8 mouse cellular contexts compared by ENCODE assay signal in the genomic region with DNA sequence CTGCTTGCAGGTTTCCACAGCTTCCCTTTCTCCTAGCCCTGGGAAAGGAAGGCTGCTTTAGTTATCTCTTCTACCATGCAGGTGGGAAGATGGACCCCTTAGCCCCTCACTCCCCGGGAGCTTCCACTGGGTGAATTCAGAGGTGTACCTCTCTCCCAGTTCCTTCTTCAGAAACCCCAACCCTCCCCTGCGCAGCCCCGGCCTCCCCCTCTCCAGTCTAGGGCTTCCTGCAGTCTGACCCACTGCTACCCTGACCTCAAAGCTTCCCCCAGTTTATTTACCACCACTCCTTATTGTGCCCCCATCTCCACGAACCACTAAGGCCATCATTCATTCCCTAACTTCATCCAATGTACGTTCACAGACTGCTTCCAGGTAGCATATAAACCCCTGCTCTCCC. TPM values are rescaled to one million over a fixed set of nuclear protein-coding genes. Genes with fewer than 3 reads are reported as not detected.
DNase-seq lines count a peak whose midpoint lies in the region; ATAC-seq and TF ChIP-seq lines count a peak whose summit lies in the region.

No protein-coding gene starts in this region.

- no peaks in the 10 kb centered on the region for H3K9me3 ChIP-seq in embryonic facial prominence, embryonic 13.5 days
- H3K9me3 ChIP-seq in hindbrain, postnatal 0 days (ENCODE audit: low read length), result no peaks in the 10 kb centered on the region

- H3K9ac ChIP-seq in embryonic facial prominence, embryonic 13.5 days, result peak overlapping the region; percentile 88
- peak overlapping the region; percentile 71 for H3K9ac ChIP-seq in hindbrain, postnatal 0 days (replicated peaks; ENCODE audit: low read length)

- peaks cover 4% of the 10 kb centered on the region; the same call in 1 of the 2 replicates for H3K36me3 ChIP-seq in embryonic facial prominence, embryonic 13.5 days
- no peaks in the 10 kb centered on the region for H3K36me3 ChIP-seq in hindbrain, postnatal 0 days (ENCODE audit: insufficient read depth, low read length)
- no peaks in the 10 kb centered on the region for H3K36me3 ChIP-seq in myocyte (ENCODE audit: control insufficient read depth, insufficient read depth)

- no peak for TF ChIP-seq POLR2A in myocyte (IDR thresholded peaks at IDR 0.05; ENCODE audit: insufficient read length, low read depth)

- peaks cover 10% of the 10 kb centered on the region; the same call in 1 of the 2 replicates for H3K27me3 ChIP-seq in embryonic facial prominence, embryonic 13.5 days
- no peaks in the 10 kb centered on the region for H3K27me3 ChIP-seq in hindbrain, postnatal 0 days (ENCODE audit: insufficient read depth, low read length)
- no peaks in the 10 kb centered on the region for H3K27me3 ChIP-seq in myocyte (ENCODE audit: control insufficient read depth, insufficient read depth, insufficient read length)

- peak overlapping the region; percentile 27 for H3ac ChIP-seq in myocyte (ENCODE audit: control insufficient read depth, insufficient read length)

- DNase-seq in layer of hippocampus, adult 2 months (ENCODE audit: low spot score in 2 of 2), result no peak
- DNase-seq in layer of hippocampus, postnatal 25 days (ENCODE audit: extremely low spot score in 1 of 2, low spot score in 1 of 2), result no peak
- DNase-seq in hindbrain, postnatal 0 days (ENCODE audit: low spot score), result no peak
- no peak for DNase-seq in cerebellum, postnatal 36 days
- DNase-seq in urinary bladder, postnatal 10 days (ENCODE audit: low spot score), result no peak
- DNase-seq in ovary, postnatal 36 days (ENCODE audit: low spot score), result no peak

- TF ChIP-seq CTCF in layer of hippocampus, adult 2 months (conservative IDR thresholded peaks at IDR 0.05), result no peak
- TF ChIP-seq CTCF in hindbrain, postnatal 0 days (IDR thresholded peaks at IDR 0.05; ENCODE audit: low read depth), result no peak

- no peaks in the 10 kb centered on the region for H3K79me2 ChIP-seq in myocyte (ENCODE audit: control insufficient read depth, insufficient read depth)

- WGBS in embryonic facial prominence, embryonic 13.5 days, result 11% methylated on average over 5 of the region's 5 CpGs
- WGBS in hindbrain, postnatal 0 days, result 7% methylated on average over 5 of the region's 5 CpGs

- peak overlapping the region; percentile 55 for H3K4me3 ChIP-seq in layer of hippocampus, adult 2 months
- H3K4me3 ChIP-seq in embryonic facial prominence, embryonic 13.5 days, result peak overlapping the region; percentile 89
- H3K4me3 ChIP-seq in hindbrain, postnatal 0 days (ENCODE audit: low read length), result peak overlapping the region; percentile 70
- H3K4me3 ChIP-seq in myocyte, result peak overlapping the region; percentile 60

- ATAC-seq in embryonic facial prominence, embryonic 13.5 days (ENCODE audit: insufficient number of reproducible peaks, insufficient read depth, low FRiP score, low TSS enrichment, low read depth), result no peak
- no peak for ATAC-seq in hindbrain, postnatal 0 days

- peak overlapping the region; percentile 94 for H3K27ac ChIP-seq in layer of hippocampus, adult 2 months
- peak overlapping the region; percentile 85; the same call in 1 of the 2 replicates for H3K27ac ChIP-seq in embryonic facial prominence, embryonic 13.5 days
- H3K27ac ChIP-seq in hindbrain, postnatal 0 days, result no peak overlapping the region

- peaks cover 75% of the 10 kb centered on the region for H3K4me1 ChIP-seq in embryonic facial prominence, embryonic 13.5 days
- peaks cover 10% of the 10 kb centered on the region for H3K4me1 ChIP-seq in hindbrain, postnatal 0 days (ENCODE audit: insufficient read depth, low read length)

- H3K4me2 ChIP-seq in embryonic facial prominence, embryonic 13.5 days, result peak overlapping the region; percentile 85
- peak overlapping the region; percentile 92 for H3K4me2 ChIP-seq in hindbrain, postnatal 0 days (ENCODE audit: low read depth, low read length)
- H3K4me2 ChIP-seq in myocyte (ENCODE audit: low read depth), result peak overlapping the region; percentile 91

TF ChIP-seq in myocyte, 11 proteins besides CTCF, POLR2A, EP300 and RAD21:
- TF ChIP-seq MYOD1 (IDR thresholded peaks at IDR 0.05; ENCODE audit: control insufficient read depth in 1 of 3, insufficient read length in 2 of 3, low read depth in 2 of 3), result no peak
- no peak for TF ChIP-seq MAX (IDR thresholded peaks at IDR 0.05; ENCODE audit: low read depth)
- no peak for TF ChIP-seq MYOG (IDR thresholded peaks at IDR 0.05; ENCODE audit: control insufficient read depth in 1 of 3, insufficient read depth in 1 of 3, insufficient read length in 2 of 3, low read depth in 2 of 3)
- TF ChIP-seq CEBPB (IDR thresholded peaks at IDR 0.05; ENCODE audit: insufficient read depth, poor library complexity, severe bottlenecking), result no peak
- no peak for TF ChIP-seq SRF (IDR thresholded peaks at IDR 0.05; ENCODE audit: control insufficient read depth, insufficient read length, low read depth)
- TF ChIP-seq REST (IDR thresholded peaks at IDR 0.05; ENCODE audit: insufficient read depth, insufficient read length), result no peak
- TF ChIP-seq TCF12 (IDR thresholded peaks at IDR 0.05; ENCODE audit: insufficient read depth, poor library complexity, severe bottlenecking), result no peak
- no peak for TF ChIP-seq POLR2AphosphoS2 (IDR thresholded peaks at IDR 0.05; ENCODE audit: insufficient read length, low read depth)
- TF ChIP-seq TCF3 (IDR thresholded peaks at IDR 0.05; ENCODE audit: insufficient read length, low read depth), result no peak
- TF ChIP-seq E2F4 (IDR thresholded peaks at IDR 0.05; ENCODE audit: insufficient read depth), result no peak
- no peak for TF ChIP-seq USF1 (IDR thresholded peaks at IDR 0.05; ENCODE audit: low read depth)

RNA-seq across cellular contexts. Expression of gene Grasp, which starts 0.4 kb away (rescaled TPM):
- total RNA-seq in layer of hippocampus, adult 2 months (2021), result 10 to 100 TPM; 79.5 to 82.7 TPM
- total RNA-seq in layer of hippocampus, postnatal 25 days (2021), result 10 to 100 TPM; 73.1 to 77.9 TPM
- polyA plus RNA-seq in embryonic facial prominence, embryonic 13.5 days (2015; fragmentation: Nextera tagmentation; extraction: Ambion mirVana), result 7.4 and 8.0 TPM in 2 replicates
- total RNA-seq in hindbrain, postnatal 0 days (2014; rRNA removed), result 6.7 and 8.7 TPM in 2 replicates
- 1.5 and 1.6 TPM in 2 replicates for polyA plus RNA-seq in hindbrain, postnatal 0 days (2015; fragmentation: Nextera tagmentation; extraction: Ambion mirVana)
- polyA plus RNA-seq in myocyte (2012; fragmentation: generic; extraction: Trizol), result 11.0 TPM

RNA-seq across cellular contexts. Expression of gene Nr4a1, which starts 30.5 kb away (rescaled TPM):
- 10 to 100 TPM; 39.8 to 54.8 TPM for total RNA-seq in layer of hippocampus, adult 2 months (2021)
- 10 to 100 TPM; 50.5 to 62.3 TPM for total RNA-seq in layer of hippocampus, postnatal 25 days (2021)
- 9.1 and 9.5 TPM in 2 replicates for polyA plus RNA-seq in embryonic facial prominence, embryonic 13.5 days (2015; fragmentation: Nextera tagmentation; extraction: Ambion mirVana)
- total RNA-seq in hindbrain, postnatal 0 days (2014; rRNA removed), result 9.3 and 10.3 TPM in 2 replicates
- 5.3 and 6.5 TPM in 2 replicates for polyA plus RNA-seq in hindbrain, postnatal 0 days (2015; fragmentation: Nextera tagmentation; extraction: Ambion mirVana)
- polyA plus RNA-seq in myocyte (2012; fragmentation: generic; extraction: Trizol), result 15.3 TPM

RNA-seq across cellular contexts. Expression of gene Acvr1b, which starts 49.7 kb away (rescaled TPM):
- 10 to 100 TPM; 85.1 to 87.8 TPM for total RNA-seq in layer of hippocampus, adult 2 months (2021)
- 10 to 100 TPM; 82.8 to 83.1 TPM for total RNA-seq in layer of hippocampus, postnatal 25 days (2021)
- polyA plus RNA-seq in embryonic facial prominence, embryonic 13.5 days (2015; fragmentation: Nextera tagmentation; extraction: Ambion mirVana), result 8.0 TPM in 2 replicates
- 74.5 and 86.2 TPM in 2 replicates for total RNA-seq in hindbrain, postnatal 0 days (2014; rRNA removed)
- polyA plus RNA-seq in hindbrain, postnatal 0 days (2015; fragmentation: Nextera tagmentation; extraction: Ambion mirVana), result 14.0 and 14.6 TPM in 2 replicates
- polyA plus RNA-seq in myocyte (2012; fragmentation: generic; extraction: Trizol), result 5.3 TPM
